Mouse (Mus musculus) mature B cell (primary cell): Measurements from ENCODE around the gene Gpatch2.

ENCODE experiments used
- in situ Hi-C: fragments of 300-500 bp; cut with MboI; formaldehyde crosslinking; loops from 2 replicates; pipeline ENCODE4 v1.14.3; 2019

Gene Gpatch2

DNA sequence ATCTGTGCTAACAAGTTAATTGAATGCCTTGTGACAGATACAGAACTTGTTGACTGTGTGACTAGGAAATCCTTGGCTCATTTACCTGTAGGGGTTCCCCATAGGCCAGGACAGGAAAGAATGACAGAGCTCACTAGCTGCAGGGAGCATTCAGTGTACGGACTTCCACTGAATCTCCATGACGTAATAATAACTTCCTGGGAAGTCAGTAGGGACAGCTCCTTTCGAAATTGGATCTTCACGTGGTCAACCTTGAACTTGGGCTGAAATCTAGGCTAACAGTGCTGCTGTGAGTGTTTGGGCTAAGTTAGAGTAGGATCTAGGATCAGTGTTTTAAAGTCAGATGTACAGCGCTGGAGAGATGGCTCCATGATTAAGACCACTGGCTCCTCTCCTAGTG is 29.4 kb downstream of the Gpatch2 start:
- in situ Hi-C loops = no loop called here

DNA sequence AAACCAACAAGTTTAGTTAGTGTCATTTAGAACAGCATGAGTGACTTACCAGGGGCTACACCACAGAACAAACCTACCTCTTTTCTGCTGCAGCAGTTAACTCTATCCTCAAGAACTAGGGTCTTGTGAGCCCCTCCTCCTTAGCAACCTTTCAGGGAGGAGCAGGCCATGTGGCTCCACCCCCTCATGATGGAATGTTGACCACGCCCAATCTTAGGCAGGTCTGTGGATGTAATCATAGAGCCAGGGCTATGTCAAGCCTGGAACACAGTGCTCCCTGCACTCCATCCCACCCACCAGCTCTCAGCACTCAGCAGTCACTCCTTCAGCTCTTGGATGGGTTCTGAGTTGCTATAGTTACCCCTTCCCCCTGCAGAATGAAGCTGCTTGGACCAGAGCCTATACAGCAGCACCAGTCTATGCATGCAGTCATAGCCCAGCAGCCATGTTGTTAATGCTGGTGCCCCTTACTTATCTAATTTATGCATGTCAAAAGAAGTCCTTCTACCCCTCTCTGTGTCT is 35.5 kb downstream of the Gpatch2 start:
- in situ Hi-C loops = no loop called here

GRCm38 (mm10) chr1:187258756-187259155 is 43.4 kb downstream of the Gpatch2 start:
- in situ Hi-C loops = no loop called here

DNA sequence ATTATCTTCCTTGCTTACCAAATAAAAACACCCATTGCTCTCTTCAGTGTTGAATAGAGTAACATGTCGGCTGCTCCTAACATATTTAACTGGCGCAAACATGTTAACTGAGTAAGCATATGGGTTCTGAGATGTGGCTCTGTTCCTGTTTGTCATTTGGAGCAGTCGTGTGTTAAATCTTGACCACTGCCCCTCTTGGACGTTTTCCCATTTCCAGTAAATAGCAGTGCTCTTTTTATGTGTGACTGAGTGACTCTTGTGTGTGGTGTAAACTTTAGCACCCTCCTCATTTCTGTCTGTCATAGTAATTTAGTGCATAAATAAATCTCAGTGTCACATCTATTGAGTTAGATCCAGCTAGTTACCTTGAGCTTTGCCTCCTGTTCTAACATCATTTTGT is 52.3 kb downstream of the Gpatch2 start:
- in situ Hi-C loops = no loop called here

DNA sequence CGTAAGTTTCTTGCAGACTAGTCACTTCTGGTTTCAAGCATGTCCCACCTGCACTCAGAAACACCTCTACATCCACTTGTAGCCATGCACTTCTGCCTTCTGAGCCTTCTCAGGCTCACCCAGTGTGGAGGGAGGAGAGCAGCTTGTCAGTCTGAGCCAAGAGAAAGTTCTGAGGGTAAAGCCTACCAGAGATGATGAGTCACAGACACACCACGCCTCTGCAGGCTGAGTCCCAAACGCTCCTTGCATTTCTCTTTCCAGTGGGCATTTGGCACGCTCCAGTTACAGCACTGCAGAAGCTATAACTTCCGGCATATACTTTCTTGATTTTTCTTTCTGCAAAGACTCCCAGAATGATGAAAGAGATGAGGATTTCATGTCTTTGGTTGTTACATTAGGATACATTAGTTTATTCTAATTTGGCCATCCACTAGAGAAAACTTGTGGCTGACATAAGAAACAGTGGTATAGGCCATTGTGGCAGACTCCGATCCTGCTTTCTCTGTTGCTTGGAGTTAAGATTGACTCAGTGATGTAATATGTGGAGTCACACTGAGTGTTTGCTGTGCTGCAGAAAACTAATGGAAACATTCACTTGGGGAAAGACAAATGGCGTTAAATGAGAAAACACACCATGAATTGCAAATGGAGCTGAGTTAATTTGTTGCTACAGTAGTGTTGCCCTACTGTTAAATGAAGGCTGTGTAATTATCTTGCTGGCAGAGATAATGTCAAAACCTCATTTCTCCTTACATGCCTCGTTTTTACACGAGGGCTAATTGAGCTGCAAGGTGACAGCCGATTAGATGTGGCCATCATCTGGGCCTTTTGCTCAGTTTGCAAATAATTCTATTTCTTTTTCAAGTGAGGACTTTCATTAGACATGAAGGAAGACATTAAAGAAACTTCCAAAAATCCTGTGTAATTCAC is 55.3 kb downstream of the Gpatch2 start:
- in situ Hi-C loops = no loop called here

DNA sequence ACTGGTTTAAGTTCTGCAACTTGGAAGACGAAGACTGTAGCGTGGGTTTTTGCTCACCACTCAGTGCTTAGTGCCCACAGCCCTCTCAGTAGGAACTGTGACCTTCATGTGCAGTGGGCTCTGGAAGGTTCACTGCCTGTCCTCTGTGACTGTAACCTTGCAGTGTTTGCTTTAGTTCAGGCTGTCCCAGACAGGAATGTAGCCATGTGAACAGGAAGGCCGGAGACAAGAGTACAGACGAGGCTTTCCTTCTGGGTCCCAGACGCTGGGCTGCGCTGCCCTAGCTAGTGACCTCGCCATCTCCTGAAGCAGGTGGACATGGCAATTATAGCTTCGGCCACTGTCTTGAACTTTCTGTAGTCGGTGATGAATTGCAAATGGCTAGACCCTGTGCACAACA is 62.0 kb downstream of the Gpatch2 start:
- in situ Hi-C loops = no loop called here

DNA sequence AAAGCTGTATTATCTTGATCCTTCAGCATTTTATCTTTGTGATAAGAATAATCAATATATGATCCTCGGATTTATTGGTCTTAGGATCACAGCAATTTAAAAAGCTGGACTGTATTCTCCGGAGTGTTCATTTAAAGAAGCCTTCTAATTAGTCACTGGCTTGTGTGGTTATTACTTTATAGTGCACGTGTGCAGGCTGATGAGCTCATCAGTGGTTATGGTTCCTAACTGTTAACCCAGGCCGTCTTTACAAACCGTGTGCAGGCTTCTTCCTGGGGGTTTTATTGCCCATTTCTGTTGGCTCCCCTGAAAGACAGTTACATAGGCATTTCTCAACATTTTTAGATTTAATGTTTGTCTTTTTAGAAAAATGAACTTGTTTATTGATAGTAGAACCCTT is 63.2 kb downstream of the Gpatch2 start:
- in situ Hi-C loops = no loop called here

GRCm38 (mm10) chr1:187279776-187280175 is 64.5 kb downstream of the Gpatch2 start:
- in situ Hi-C loops = no loop called here

DNA sequence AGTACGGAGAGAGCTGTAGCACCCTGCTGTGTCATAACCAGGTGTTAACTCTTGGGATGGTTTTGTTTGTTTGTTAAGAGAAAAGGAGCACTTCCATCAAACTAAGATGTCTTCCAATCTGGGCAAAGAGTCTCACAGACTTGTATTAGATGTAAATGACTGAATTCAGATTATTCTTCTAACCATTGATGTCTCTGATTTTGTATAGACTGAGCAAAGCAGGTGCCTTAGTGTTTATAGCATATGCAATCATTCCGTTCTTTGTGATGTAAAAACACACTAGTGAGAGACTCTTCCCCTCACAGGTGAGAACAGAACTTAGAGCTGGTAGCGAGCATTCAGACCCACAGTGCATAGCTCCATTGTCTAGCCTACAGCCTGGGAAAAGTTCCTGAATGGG is 67.0 kb downstream of the Gpatch2 start:
- in situ Hi-C loops = no loop called here

- in situ Hi-C loops = no loop called here
Measured at GRCm38 (mm10) chr1:187282804-187283203, 67.5 kb downstream of the Gpatch2 start.

GRCm38 (mm10) chr1:187285735-187286134 is 70.4 kb downstream of the Gpatch2 start:
- in situ Hi-C loops = no loop called here

GRCm38 (mm10) chr1:187286411-187286810 is 71.1 kb downstream of the Gpatch2 start:
- in situ Hi-C loops = no loop called here

- in situ Hi-C loops = no loop called here
Measured at GRCm38 (mm10) chr1:187286924-187287323, 71.6 kb downstream of the Gpatch2 start.

DNA sequence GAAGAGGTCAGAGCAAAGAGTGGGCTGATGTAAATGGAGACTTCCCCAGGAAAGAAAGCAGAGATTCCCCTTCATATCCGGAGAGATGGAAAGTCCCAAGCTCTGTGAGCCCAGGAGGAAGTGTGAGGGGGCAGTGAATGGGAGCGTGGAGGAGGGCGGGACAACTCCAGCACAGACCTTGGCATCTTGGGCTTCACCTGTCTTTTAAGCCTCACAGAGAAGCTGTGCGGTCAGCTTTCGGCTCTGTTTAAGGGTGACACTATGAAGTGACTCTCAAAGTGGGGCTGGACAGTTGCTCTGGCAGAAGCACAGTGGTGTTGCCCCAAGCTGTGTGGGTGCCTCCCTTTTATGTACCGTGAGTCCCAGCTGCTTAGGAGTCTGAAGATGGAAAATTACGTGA is 74.9 kb downstream of the Gpatch2 start:
- in situ Hi-C loops = no loop called here

- in situ Hi-C loops = no loop called here
Measured at GRCm38 (mm10) chr1:187291480-187292394, 76.4 kb downstream of the Gpatch2 start.

DNA sequence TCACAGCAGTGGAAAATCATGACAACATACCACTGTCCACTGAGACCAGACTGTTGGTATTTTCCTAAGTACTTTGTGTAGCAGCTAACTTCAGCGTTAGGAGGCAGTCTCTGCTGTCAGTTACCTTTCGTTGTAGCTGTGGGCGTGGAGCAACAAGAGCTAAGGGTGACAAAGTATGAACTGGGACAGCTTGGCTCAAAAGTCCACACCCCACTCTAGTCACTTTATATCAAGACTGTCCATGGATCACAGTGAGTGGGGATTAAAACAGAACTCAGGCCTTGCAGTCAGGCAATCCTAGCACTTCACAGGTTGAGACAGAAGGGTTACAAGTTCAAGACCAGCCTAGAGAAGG is 77.1 kb downstream of the Gpatch2 start:
- in situ Hi-C loops = no loop called here

DNA sequence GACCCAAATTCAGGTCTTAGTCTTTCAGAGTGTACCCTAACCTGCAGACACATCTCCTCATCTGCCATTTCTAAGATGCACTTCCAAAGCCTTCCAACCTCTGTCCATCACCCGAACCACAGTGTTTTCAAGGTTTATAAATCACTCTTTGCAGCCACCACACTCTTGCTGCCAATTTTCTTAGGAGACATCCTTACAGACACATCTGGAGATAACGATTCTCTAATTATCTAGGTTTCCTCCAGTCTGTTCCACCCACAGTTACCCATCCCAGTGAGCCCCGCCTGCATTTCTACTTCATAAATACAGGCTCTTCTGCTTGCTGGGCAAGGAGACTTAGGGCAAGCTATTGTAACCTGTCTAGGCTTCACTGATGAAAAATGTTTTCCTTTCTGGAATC is 77.9 kb downstream of the Gpatch2 start:
- in situ Hi-C loops = no loop called here

GRCm38 (mm10) chr1:187294522-187294921 is 79.2 kb downstream of the Gpatch2 start:
- in situ Hi-C loops = no loop called here

GRCm38 (mm10) chr1:187295038-187295559 is 79.8 kb downstream of the Gpatch2 start:
- in situ Hi-C loops = no loop called here

- in situ Hi-C loops = no loop called here
Measured at GRCm38 (mm10) chr1:187295711-187296110, 80.4 kb downstream of the Gpatch2 start.

DNA sequence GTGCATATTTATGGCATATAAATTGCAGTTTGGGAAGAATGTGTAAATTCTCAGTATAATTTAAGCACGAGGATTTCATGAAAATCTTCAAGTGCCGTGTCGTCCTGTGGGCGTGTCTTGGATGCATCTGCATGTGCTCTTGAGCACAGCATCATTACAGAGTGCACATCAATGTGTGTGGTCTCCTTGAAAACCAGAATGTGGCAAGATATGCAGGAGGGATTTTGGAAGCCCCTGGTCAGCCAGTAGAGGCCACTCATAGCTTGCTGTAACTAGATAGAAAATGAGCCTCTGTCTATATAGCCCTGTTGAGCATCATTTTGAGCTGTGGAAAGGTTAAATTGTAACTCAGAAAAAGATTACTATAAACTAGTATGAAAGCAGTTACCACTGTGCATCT is 83.9 kb downstream of the Gpatch2 start:
- in situ Hi-C loops = no loop called here

GRCm38 (mm10) chr1:187300626-187301025 is 85.3 kb downstream of the Gpatch2 start:
- in situ Hi-C loops = no loop called here
